11 mouse cellular contexts compared by ENCODE assay signal in genomic region chr10:4924391-4924790, GRCm38 (mm10).
DNase-seq lines count a peak whose midpoint lies in the region.
"Had no signal": no experiment of that assay in that cellular context is flagged by ENCODE, and none has a peak within 500 bp of the region (broad histone marks: within the 10 kb centered on the region; RNA-seq: fewer than 3 reads in every experiment).

No protein-coding gene starts in this region.

- DNase-seq in layer of hippocampus, adult 11-12 months (ENCODE audit: low spot score), result peak; percentile 45
- no peak for DNase-seq in layer of hippocampus, postnatal 25 days (ENCODE audit: extremely low spot score in 1 of 2, low spot score in 1 of 2)
- peak; percentile 48 to 63 for DNase-seq in layer of hippocampus, adult 18-20 months (ENCODE audit: low spot score in 2 of 2)
- peak; percentile 13 to 45 for DNase-seq in left cerebral cortex, adult 9 months (ENCODE audit: low spot score in 2 of 2)
- DNase-seq in right cerebral cortex, postnatal 4 days, result peak; percentile 21
- DNase-seq in gastrocnemius, postnatal 4 days (ENCODE audit: low spot score in 2 of 2), result no peak
- no peak for DNase-seq in MN1 (ENCODE audit: low spot score)
- DNase-seq: cerebellum, adult 9-10 months; heart, adult 11 months; kidney, adult 2 months; lung, embryonic 14.5 days had no signal

Comparison
In these comparisons a context has a peak if more than half of its experiments do, and no peak if none do; other contexts are left out.
1. DNase-seq: peak in layer of hippocampus, adult 11-12 months (single experiment), layer of hippocampus, adult 18-20 months (2 of 2), left cerebral cortex, adult 9 months (2 of 2) and right cerebral cortex, postnatal 4 days (single experiment); none in layer of hippocampus, postnatal 25 days (0 of 2), gastrocnemius, postnatal 4 days (0 of 2) and MN1 (single experiment).